Mouse (Mus musculus) hematopoietic stem cell, adult 5-6 weeks (primary cell): ENCODE data around the gene Akap2. TPM values are rescaled to one million over a fixed set of nuclear protein-coding genes. Genes with fewer than 3 reads are reported as not detected.

Source experiments
- ATAC-seq, 2 experiments: fragments of 125-278 bp in 1 of 2; replicated peaks in 1 of 2; 2 replicates each; pipeline ENCODE4 v1.8.0; 2016 to 2017; ENCODE audit warnings: inconsistent platforms in 2 of 2, mild to moderate bottlenecking in 2 of 2, moderate number of reproducible peaks in 2 of 2, low read depth in 1 of 2, moderate TSS enrichment in 1 of 2; ENCODE audit not compliant: low FRiP score in 2 of 2, poor library complexity in 2 of 2, severe bottlenecking in 2 of 2, insufficient read depth in 1 of 2, low TSS enrichment in 1 of 2
- total RNA-seq: library from RNA; stranded (forward); fragments of 172-1452, 232-1000 nt; gene quantifications from 2 replicates; pipeline ENCODE4 v1.2.3, GENCODE M21; 2017

The Akap2 gene
- total RNA-seq, 1 experiment from 2014 or later = under 0.01 TPM

- no peak for ATAC-seq
Observed at GRCm38 (mm10) chr4:57694356-57695136, 22.9 kb upstream of the Akap2 start.

GRCm38 (mm10) chr4:57696955-57697354 is 20.5 kb upstream of the Akap2 start:
- no peak for ATAC-seq

GRCm38 (mm10) chr4:57697918-57698611 is 19.4 kb upstream of the Akap2 start:
- no peak for ATAC-seq

- no peak for ATAC-seq
Observed at GRCm38 (mm10) chr4:57701576-57701975, 15.9 kb upstream of the Akap2 start.

GRCm38 (mm10) chr4:57703574-57704470 is 13.6 kb upstream of the Akap2 start:
- ATAC-seq = no peak

GRCm38 (mm10) chr4:57704575-57704974 is 12.9 kb upstream of the Akap2 start:
- no peak for ATAC-seq

- ATAC-seq = no peak
Observed at GRCm38 (mm10) chr4:57715849-57716248, 1.6 kb upstream of the Akap2 start.

- no peak for ATAC-seq
Observed at GRCm38 (mm10) chr4:57716735-57717134, 722 bp upstream of the Akap2 start.

GRCm38 (mm10) chr4:57719370-57719769 is 1.9 kb downstream of the Akap2 start:
- no peak for ATAC-seq

- 0 out of 4 replicates have a peak, but pooled peaks of 1 of the 2 experiments have one; percentile 25 for ATAC-seq
Observed at GRCm38 (mm10) chr4:57720869-57721361, 3.5 kb downstream of the Akap2 start.

- no peak for ATAC-seq
Observed at GRCm38 (mm10) chr4:57722296-57722695, 4.8 kb downstream of the Akap2 start.

- no peak for ATAC-seq
Observed at GRCm38 (mm10) chr4:57723659-57724058, 6.2 kb downstream of the Akap2 start.

- no peak for ATAC-seq
Observed at GRCm38 (mm10) chr4:57725569-57725968, 8.1 kb downstream of the Akap2 start.

- ATAC-seq = no peak
Observed at GRCm38 (mm10) chr4:57728611-57729183, 11.2 kb downstream of the Akap2 start.

GRCm38 (mm10) chr4:57730047-57730446 is 12.6 kb downstream of the Akap2 start:
- ATAC-seq = no peak

GRCm38 (mm10) chr4:57730801-57731598 is 13.5 kb downstream of the Akap2 start:
- peak in 1 of 2 experiments; percentile 28; a peak in 1 of 4 replicates for ATAC-seq
